Mouse (Mus musculus) activated CD4-positive, CD25-positive, alpha-beta regulatory T cell, adult 4 months (primary cell): Measurements from ENCODE around the gene Ifitm6. TPM values are rescaled to one million over a fixed set of nuclear protein-coding genes. Genes with fewer than 3 reads are reported as not detected.
"Not testable (repeated sequence)": the region's sequence is repeated elsewhere in the genome, so short reads cannot be mapped to it uniquely, and the experiment has no call there.

Experiments used
- ATAC-seq: one replicate; pipeline ENCODE4 v1.8.0; 2017
- polyA plus RNA-seq, 2 experiments: library from polyadenylated mRNA; unstranded; fragments of 100-300 nt; shearing (Covaris generic); gene quantifications; one replicate each; pipeline ENCODE4 v1.2.1; 2017

Ifitm6 gene
- polyA plus RNA-seq, 2 experiments from 2014 or later: 0.70 to 0.92 TPM

DNA sequence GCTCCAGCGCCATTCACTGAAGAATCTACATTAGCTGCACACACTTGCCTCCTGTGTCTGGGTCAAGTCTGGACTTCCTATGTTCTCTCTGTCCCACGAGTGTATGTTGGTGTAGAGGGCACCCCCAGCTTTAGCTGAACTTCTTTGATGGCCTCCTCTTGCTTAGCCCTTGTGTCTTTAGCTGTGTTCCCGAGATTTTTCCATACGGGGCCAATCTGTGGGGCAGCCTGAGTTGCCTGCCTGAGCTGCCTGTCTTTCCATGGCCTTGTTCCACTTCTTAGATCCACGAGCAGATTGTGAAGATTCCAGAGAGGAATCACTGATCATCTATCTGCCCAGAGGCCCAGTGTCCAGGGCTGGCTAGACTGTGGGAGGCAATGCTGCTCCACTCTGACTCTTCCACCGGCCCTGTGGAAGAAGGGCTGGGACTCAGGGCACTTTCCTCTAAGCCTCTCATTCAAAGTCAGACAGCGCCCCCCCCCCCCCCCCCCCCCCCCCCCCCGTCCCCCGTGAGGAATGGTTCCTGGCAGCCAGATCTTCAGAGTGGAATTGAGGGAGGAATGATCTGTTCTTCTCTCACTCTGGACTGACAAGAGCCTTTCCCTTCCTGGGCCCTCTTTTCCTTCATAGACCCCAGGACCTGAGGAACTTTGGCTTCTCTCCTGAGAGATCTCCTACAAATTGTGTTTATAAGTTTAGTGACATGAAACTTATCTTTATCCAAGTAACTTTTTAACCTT lies 23.3 kb upstream of the Ifitm6 start:
- no peak for ATAC-seq

DNA sequence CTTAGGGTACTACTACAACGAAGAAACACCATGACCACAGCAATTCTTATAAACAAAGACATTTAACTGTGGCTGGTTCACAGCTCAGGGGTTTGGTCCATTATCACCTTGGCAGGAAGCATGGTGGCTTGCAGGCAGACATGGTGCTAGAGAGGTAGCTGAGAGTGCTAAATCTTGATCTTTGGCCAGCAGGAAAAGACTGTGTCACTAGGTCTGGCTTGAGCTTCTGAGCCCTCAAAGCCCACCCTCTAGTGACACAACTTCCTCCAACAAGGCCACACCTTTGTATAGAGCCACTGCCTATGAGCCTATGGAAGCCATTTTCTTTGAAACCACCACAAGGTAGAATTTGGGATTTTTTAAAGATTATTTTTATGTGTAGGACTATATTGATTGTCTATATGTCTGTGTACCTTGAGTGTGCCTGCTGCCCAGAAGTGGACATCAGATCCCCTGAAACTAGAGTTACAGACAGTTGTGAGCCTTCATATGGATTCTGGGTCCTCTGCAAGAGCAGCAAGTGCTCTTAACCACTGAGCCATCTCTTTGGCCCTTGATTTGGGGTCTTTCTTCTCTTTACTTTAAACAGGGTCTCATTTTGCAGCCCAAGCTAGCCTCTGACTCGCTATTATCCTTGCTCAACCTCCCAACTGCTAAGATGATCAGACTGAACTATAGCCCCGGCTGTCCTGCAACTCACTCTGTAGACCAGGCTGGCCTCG lies 21.8 kb upstream of the Ifitm6 start:
- ATAC-seq: no peak

DNA sequence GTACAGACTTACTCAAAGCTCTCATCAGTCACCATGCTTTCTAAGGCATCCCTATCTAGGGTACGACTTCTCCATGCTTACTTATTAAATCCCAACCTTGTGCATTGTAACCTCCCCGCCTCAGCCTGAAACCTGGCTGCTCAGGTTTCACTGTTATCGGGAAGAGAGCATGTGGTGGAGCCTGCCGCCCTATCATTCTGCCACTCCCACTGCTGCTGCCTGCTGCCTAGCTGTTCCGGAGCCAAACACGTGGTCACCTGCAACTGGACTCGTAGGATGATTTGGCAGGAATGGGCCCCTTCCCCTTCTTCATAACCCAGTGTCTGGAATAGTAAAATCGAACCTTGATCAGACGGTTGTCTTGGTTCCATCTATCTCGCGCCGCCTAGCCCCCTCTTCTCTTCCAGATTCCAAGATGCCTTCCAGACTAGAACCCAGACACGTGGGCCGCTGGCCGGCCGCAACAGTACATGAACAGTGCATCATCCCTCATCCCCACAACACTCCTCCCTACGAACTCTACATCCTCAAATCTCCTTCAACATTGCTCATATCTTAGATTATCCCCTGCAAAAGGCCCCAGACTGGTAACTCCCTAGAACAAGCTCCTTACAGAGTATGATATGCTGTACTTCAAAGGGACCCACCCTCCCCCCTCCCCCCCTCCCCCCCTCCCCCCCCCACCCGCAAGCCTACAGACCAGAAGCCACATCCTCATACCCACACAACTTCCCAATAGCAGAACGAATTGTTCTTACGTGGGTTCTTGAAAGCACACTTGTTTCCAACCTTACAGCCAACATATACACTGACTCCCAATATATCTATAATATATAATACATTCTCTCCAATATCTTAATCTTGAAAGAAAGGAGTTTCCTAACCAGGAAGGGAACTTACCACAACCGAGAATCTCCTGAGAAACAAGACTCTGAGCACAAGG lies 20.6 kb upstream of the Ifitm6 start:
- peak; percentile 85 for ATAC-seq

DNA sequence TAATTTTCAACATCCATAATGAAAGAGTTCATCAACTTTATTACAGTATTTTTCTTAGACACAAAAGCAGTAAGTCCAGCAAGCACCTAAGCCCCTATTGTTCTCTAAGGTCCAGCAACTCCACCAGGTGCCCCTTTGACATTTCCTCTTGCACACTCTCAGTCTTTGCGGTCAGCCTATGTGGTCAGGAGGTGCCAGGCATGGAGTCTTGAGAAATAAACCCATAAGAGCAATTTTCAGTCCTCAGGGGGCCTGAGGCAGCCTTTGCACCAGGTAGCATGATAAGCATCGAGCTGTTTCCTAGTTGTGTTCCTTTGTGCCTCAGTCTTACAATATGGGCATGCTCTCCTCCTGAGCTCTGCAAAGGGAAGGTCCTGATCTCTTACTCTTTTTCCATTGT lies 18.9 kb upstream of the Ifitm6 start:
- ATAC-seq: not testable (repeated sequence)

DNA sequence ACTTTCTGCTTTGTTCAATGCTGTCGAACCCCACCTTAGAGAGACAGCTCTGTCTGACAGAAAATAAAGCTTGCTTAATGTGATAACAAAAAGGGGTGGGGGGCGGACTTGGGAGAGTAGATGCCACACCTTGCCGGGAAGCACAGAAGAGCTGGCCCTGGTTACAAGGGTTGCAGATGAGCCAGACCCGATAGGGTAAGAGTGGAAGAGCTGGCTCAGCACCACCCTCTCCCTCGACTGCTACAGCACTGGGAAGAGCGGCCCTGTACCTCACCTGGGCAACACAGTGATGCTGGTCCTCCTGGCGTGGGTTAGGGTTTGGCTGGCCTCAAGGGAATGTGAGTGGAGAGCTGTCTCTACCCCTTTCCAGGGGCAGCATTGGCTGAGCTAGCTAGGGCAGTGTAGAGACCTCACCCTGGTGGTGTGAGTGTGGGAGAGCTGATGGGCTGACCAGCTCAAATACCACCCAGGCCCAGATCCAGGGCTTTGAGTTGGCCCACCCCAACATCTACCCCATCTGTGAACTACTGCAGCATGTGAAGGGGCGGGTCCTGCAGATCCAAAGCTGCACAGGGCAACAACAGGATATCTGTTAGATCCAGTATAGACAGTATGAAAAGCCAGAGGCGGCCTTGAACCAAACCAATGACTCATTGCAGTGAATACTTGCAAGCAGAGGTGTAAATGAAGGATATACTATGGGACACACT lies 14.9 kb upstream of the Ifitm6 start:
- no peak for ATAC-seq

DNA sequence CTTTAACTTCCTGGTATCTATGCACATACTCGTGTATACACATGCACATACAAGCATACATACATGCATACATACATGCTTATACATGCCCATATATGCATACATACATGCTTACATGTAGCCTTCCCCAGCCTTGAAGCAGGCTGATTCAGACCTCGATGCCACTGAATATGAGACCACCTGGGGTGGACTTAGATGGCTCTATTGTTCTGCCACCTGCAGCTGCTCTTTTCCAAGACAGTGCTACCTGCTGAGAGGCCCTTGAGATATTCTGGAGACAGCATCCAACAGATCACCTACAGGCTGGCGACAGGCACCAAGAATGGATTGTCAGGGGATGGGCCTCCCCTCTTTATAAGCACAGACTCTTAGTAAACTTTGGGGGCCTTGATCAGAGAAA lies 12.7 kb upstream of the Ifitm6 start:
- no peak for ATAC-seq

DNA sequence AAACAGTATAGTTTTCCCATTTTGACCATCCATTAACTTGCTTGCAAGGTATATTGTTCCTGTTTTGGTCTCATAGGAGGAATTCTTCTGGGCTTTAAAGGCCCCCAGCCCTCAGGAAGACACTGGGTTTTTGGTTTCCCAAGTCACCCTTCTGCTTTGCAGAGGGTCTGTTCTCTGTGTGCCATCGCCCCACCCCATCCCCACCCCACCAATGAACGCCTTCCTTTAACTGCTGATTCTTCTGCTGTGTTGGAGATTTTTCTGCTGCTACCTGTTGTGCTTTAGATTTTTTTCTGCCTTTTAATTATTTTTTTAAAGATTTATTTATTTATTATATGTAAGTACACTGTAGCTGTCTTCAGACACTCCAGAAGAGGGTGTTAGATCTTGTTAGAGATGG lies 11.1 kb upstream of the Ifitm6 start, which contains the start of gene Gm17387:
Gm17387 (plus strand) TSS at position 301 of the 400 bp plus-strand sequence.
- no peak for ATAC-seq

DNA sequence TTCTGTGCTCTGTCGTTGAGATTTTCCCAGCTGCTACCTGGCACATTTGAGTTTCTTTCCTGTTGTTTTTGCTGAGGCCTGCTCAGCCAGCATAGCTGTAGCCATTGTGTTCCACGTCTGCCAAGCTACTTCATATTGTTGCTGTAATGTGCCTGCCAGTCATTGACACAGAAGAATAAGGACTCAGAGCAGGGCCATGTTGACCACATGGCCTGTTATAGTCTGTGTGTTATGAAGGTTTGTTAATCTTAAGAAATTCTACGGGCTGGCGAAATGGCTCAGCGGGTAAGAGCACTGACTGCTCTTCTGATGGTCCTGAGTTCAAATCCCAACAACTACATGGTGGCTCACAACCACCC lies 9.0 kb upstream of the Ifitm6 start:
- ATAC-seq: no peak

DNA sequence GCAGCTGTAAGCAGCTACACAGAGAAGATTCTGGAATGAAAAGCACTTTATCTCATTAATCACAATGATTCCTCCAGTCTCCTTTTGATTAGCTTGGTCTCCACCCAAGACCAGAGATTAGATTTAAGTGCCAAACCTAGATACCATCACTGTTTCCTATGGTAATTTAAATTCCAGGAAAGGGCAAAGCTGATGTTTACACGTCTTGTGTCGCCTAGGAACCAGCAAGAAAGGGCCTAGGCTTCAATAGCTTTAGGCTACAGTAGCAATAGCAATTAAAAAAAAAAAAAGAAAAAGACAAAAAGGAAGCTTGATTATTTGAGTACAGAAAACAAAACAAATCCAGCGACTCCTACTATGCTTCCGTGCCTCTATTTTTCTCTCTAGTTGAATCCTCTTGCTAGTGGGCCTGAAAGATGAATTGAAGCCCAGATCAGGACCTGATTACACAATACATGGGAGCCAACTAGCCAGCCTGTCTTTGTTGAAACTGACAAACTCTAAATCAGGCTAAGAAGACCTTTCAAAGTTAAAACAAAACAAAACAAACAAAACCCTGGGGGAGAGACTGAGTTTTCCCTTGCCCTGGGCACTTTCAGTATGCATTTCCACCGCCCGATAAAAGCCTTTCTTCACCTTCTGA lies 8.5 kb upstream of the Ifitm6 start:
- no peak for ATAC-seq

DNA sequence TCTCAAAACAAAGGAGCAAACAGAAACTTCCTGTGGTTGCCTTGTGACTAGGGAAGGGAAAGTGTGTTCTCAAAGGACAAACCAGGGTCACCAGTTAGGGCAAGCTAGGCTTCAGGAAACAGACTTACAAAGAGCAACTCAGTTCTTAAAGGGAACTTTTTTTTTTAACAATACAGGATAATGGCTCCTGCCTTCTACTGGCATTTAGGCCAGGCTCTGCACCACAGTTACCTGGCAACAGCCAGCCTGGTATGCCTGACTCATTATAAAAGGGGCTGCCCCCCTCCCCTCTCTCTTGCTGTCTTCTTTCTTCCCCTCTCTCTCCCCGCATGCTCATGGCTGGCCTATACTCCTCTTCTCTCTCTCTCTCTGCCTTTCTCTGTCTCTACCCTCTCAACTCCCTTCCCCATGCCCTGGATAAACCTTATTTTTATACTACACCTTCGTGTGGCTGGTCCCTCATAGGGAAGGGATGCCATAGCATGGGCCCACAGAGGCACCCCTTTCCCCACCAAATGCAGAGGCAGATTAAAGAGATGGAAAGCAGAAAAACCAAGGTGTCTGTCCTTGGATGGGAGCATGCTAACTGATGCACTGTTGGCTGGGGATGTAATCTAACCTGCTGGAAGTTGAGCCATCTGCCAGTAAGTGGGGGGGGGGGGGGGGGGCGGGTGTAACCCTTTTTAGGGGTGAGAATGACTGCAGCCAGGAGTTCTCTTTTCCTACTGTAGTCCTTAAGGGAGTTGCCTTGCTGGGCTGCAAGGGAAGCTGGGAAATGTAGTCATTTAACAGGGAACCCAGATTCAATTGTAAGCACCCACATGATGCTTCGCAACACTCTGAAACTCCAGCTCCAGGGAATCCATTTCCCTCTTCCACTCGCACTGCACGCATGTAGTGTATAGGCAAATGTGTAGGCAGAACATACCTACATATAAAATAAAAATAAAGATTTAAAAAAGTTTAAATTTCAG lies 7.4 kb upstream of the Ifitm6 start:
- ATAC-seq: peak; percentile 28

DNA sequence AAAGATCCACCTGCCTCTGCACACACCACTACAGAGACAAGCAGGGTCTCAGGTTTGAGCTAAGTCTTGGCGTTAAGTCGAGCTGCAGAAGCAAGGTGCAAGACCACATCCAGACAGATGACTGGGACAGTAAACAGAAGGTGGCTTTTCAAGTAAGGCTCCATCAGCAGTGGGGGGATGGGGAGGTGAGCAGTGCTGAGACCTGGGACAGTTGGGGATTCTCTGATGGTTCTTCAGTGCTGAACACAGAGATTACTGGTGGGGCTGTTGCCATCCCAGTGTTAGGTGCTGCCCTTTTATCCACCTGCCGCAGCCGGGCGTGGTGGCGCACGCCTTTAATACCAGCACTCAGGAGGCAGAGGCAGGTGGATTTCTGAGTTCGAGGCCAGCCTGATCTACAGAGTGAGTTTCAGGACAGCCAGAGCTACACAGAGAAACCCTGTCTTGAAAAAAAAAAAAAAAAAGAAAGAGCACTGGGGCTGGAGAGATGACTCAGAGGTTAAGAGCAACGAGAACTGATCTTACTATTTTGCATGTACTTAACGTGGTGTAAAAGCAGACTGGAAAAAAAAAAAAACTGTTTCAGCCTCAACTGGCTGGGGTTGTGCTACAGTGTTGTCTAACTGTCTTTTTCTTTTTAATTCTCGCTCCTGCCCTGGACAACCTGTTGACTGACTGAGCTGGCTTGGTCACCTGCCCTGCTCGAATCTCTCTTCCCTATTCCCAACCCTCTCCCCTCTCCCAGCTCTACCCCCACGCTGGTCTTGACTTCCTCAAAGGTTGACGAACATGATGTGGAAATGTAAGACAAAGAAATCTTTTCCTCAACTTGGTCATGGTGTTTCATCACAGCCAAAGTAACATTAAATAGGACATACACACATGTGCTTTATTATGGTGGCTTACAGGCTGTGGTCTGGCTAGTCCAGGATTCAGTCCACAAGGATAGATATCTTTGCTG lies 4.0 kb upstream of the Ifitm6 start:
- no peak for ATAC-seq

DNA sequence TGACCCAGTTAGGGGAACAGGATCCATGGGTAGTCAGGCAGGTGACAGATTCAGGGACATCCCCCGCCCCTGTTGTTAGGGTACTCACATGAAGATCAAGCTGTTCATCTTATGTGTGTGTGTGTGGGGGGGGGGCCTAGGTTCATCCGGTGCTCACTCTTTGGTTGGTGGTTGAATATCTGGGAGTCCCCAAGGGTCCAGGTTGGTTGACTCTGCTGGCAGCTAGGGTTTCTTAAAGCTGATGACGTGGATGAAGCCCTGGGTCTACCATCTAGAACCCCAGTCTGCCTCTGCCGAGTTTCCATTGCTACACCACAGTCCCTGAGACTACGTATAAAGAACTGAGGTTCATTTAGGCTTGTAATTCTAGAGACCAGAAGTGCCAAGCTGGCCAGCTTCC lies 1.3 kb upstream of the Ifitm6 start:
- peak; percentile 61 for ATAC-seq

DNA sequence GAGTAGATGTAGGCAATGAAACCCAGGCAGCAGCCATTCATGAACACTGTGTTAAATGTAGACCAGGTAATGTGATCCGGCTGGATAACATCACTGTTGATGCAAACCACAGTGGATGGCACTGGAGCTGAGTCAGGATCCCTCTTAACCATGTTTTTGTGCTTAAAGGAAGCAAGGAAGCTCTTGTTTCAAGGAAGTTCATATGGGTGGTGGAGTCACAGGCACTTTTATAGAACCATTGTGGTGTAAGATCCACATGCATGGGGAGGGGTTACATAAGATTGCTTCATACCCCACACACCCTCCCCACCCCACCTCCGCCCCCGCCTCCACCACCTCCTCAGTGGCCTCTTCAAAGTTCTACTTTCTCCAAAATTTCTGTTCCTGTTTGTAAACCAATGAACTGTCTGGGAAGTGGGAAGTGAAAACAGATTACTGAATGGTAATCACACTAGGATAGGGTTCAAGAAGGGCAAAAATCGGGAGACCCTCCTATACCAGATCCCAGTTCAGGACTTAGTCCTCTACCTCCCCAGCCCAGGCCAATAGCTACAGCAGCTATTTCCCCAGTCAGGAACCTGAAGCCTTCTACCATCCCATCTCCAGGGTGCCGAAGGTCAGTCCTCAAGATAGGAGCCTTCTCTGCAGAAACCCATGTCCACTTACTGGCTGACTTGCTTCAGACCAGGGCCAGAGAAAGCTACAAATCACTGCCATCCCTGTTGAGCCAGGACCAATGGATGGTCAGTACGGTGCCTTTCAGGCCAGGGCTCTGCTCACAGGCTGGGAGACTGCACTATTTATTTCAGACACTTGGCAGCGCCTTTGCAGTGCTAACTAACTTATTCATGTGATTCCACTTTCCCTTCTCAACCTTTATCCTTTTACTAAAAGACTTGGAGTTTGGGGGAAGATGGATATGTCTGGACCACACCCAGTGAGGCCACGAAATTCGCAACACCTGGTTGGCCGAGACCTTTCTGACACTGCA lies 722 bp downstream of the Ifitm6 start:
- ATAC-seq: no peak

DNA sequence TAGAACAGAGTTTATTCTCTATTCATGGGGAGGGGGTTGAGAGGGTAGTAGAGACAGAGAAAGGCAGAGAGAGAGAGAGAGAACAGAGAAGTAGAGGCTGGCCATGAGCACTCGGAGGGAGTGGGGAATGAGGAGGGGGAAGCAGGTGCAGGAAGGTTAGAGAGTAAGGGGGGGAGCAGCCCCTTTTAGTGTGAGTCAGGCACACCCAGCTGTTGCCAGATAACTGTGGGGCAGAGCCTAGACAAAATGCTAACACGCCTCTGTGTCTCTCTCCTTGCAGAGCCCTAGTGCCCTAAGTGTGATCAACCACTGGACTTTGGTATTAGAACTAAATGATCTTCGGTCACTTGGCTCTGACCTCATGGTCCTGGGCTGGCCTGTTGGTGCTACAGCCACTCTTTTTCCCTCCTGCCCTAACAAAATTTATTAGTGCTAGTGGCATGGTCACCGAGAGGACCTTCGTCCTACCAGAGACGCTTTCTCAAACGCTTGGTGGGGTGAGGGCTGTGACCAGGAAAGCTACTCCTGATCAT lies 6.4 kb downstream of the Ifitm6 start:
- no peak for ATAC-seq

DNA sequence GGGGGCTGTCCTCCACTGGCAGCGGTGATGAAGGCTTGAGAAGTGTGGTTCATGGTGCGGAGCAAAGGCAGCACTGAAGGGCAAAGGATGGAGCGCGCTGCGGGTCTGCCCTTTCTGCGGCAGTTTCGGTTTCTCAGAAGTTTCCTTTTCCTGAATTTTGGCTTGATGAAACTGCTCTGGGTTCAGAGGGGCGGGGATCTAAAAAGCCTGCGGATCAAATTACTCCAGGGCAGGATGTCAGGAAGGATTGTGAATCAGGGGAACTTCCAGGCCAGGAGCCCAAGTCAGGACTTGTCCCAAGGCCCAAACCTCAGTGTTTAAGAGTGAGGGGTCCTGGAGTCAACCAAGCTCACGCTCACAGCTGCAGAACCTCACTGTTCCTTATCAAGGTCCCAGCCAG lies 7.1 kb downstream of the Ifitm6 start, which contains the start of gene Ifitm3:
Ifitm3 (minus strand) TSS at position 178 of the 400 bp plus-strand sequence.
- ATAC-seq: no peak

DNA sequence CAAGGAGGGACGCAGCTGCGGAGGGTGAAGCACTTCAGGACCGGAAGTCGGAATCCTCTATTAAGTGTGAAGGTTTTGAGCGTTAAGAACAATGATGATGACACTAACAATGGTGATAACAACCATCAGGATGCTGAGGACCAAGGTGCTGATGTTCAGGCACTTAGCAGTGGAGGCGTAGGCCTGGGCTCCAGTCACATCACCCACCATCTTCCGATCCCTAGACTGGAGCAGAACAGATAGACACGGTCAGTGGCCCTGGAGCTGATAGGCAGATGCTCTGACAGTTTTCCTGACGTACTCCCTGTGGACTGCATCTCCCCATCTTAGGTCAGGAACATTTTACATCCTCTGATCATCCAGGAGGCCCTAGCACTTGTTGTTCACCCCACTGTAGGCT lies 8.1 kb downstream of the Ifitm6 start:
- peak; percentile 44 for ATAC-seq

DNA sequence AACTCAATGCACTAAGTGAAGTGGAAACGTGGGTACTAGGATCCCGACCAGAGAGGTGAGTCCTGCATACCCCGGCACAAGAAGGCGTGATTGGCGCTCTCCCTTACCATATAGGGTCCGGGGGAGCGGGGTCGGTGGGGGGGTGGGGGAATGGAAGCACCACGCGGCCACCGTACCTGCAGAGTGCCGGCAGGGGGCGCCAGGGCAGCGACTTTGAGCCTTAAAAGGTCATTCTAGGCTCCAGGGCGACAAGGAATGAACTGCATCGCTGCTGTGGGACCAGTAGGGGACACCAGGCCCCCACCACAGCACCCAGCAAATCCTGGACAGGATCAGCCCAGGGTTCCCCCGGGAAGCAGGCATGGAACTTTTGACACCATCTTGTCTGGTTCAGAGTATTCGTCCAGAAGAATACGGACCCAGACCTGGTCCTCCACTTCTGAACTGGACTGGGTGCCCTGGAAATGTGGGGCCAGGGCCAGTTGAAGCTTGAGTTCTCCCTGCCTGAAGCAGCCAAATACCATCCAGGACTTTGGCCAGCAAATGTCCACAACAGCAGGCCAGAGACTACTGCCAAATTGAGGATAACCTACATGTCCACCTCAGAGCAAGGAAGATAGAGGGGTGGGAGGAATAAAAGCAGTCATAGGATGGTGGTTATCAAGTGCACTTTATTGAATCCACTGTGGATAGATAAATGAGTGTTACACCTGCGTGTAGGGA lies 8.6 kb downstream of the Ifitm6 start:
- peak; percentile 68 for ATAC-seq
